Mouse (Mus musculus): ENCODE measurements around the gene Aox2.

Gene Aox2

DNA sequence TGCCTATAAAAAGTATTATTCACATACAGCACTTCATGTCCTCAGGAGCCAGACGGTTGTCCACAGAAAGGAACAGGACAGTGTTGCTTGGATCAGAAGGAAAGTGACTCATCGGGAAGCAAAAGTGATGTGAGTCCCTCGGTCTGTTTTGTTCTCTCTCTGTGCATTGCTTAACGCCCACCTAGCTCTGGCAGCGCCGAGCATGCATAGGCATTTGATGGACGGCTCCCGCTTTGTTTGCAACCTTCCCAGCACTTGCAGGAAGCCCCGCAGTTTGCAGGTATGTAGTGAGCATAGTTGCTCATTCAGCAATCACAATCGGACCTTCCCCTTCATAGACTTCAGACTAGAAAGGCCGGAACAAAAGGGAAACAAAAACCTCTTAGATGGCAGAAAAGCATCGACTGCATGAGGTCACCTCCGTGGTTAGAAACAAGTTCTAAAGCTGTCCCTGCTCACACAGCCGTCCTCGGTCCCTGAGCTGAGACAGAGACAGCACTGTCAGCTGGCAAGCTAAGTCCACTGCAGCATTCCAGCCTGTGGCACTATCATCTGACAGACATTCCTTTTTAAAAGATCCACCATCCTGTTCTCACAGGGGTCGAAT lies 11.8 kb downstream of the Aox2 start:
- DNase-seq (ENCODE audit: low spot score) = no peak

GRCm38 (mm10) chr1:58291394-58292300 lies 13.5 kb downstream of the Aox2 start:
- no peak for DNase-seq (ENCODE audit: low spot score)

GRCm38 (mm10) chr1:58294730-58295129 lies 16.6 kb downstream of the Aox2 start:
- DNase-seq (ENCODE audit: low spot score) = no peak

DNA sequence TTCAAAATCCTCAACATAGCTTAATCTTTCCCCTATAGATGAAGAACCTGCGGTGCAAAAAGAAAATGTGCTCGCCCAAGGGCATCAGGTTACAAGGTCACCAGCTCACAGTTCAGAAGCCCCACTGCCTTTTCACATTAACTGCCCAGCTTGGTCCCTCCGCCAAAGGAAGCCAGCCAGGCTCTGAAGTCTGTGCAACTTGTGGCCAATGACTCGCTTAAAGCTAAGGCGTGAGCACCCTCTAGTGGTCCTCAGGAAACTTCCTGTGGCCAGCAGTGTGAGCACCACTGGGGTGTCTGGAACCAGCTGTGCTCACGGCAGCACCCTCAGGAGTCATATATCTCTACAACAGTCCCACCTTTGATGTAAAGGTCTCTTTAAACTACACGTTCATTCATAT lies 18.2 kb downstream of the Aox2 start:
- peak; percentile 86 for DNase-seq (ENCODE audit: low spot score)

GRCm38 (mm10) chr1:58296821-58297220 lies 18.7 kb downstream of the Aox2 start:
- DNase-seq (ENCODE audit: low spot score) = no peak

- peak; percentile 84 for DNase-seq (ENCODE audit: low spot score)
These were observed 20.2 kb downstream of the Aox2 start for GRCm38 (mm10) chr1:58298347-58298746.

DNA sequence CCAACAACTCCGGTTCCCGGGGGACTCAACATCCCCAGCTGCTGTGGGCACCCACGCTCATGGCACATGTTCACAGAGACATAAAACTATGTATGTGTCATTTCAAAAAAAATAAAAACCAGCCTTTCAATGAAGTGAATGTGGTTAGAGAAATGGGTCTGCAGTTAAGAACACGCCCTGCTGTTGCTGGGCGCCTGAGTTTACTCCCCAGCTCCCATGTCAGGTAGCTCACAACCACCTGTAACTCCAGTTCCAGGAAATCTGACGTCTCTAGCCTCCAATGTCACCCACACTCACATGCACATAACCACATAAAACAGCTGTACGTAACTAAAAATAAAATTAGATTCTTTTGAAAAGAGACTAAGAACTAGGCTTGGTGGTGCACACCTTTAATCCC lies 22.9 kb downstream of the Aox2 start:
- DNase-seq (ENCODE audit: low spot score) = no peak

DNA sequence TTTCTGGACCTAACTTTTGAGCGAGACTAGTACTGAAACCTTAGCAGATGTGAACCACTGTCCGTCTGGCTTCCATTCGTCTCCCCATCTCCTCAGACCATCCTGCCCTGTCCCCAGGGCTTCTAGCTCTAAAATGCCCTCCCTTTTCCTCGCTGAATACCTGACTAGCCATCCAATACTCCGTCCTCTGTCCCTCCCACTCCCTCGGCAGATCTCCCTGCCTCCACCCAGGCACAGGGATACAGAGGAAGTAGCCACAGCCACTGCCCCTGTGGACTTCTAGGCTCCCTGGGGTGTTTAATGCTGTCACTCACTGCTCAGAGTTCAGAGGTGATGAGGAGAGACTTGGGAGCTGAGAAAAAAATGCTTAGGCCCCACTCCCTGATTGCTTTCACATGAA lies 23.9 kb downstream of the Aox2 start:
- no peak for DNase-seq (ENCODE audit: low spot score)

- no peak for DNase-seq (ENCODE audit: low spot score)
These were observed 24.9 kb downstream of the Aox2 start for GRCm38 (mm10) chr1:58303009-58303408.

- peak; percentile 76 for DNase-seq (ENCODE audit: low spot score)
These were observed 25.6 kb downstream of the Aox2 start for GRCm38 (mm10) chr1:58303726-58304125.

- peak; percentile 68 for DNase-seq (ENCODE audit: low spot score)
These were observed 26.2 kb downstream of the Aox2 start for GRCm38 (mm10) chr1:58304296-58304695.

- DNase-seq (ENCODE audit: low spot score) = no peak
These were observed 29.1 kb downstream of the Aox2 start for GRCm38 (mm10) chr1:58307181-58307580.

GRCm38 (mm10) chr1:58308594-58308993 lies 30.5 kb downstream of the Aox2 start:
- DNase-seq (ENCODE audit: low spot score) = no peak

GRCm38 (mm10) chr1:58309853-58310252 lies 31.7 kb downstream of the Aox2 start:
- no peak for DNase-seq (ENCODE audit: low spot score)

DNA sequence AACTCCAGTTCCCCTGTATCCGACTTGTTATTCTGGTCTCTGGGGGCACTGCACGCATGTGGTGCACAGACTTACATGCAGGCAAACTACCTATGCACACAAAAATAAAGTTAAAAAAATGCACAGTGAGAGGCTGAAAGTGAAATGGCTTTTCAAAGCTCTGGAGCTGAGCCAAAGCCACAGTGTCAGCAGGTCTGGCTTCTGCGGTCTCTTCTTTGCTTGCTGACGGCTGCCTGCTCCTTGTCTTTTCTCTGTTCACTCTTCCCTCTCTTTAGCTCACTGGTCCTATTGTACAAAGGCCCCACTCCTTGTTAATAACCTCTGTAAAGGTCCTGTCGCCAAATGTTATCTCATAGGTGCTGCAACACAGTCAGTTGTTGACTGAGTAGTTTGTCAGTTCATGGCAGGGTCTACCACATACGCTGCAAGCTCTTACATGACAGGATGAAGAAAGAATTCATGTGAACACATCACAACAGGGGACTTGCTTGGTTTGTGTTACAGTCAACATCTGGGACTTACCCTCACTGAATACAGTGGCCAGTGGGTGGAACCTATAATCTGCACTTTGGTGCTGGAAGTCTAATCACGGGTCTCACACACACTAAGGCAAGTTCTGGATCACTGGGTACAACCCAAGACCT lies 33.2 kb downstream of the Aox2 start:
- no peak for DNase-seq (ENCODE audit: low spot score)

- no peak for DNase-seq (ENCODE audit: low spot score)
These were observed 35.0 kb downstream of the Aox2 start for GRCm38 (mm10) chr1:58313173-58313572.

- no peak for DNase-seq (ENCODE audit: low spot score)
These were observed 37.4 kb downstream of the Aox2 start for GRCm38 (mm10) chr1:58315532-58315931.

- no peak for DNase-seq (ENCODE audit: low spot score)
These were observed 55.1 kb downstream of the Aox2 start for GRCm38 (mm10) chr1:58333222-58333621.

DNA sequence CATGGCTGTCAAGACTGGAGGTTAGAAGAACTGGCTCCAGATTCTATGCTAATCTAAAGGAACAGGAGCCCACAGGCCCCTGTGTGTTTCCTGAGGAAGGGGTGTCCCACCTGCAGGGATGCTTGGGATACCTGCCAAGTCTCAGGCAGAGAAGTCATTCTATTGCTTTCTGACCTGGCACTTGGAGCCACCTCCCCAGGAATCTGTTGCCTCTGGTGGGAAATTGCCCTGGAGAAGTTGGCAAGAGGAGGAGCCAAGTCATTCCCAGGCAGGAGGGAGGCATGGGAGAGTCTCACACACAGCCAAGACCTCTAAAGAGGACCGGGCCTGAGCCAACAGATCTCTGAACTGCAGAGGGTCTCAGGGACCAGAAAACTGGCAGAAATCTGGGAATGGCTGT lies 61.8 kb downstream of the Aox2 start:
- DNase-seq (ENCODE audit: low spot score) = peak; percentile 44

GRCm38 (mm10) chr1:58341576-58341975 lies 63.5 kb downstream of the Aox2 start:
- peak; percentile 74 for DNase-seq (ENCODE audit: low spot score)

DNA sequence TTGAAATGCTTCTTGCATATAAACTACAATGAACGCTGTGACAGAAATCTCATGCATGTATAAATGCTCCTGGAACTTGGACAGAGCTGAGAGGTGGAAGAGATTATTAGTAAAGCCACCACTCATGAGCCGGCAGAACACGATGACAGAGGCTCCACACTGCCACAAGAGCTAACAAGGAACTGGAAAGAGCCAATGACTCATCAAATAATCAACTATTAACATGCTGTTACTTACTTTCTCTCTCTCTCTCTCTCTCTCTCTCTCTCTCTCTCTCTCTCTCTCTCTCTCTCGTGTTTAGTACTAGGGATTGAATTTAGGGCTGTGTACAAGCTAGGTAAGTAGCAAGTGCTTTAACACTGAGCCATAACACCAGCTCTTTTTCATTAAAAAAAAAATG lies 65.7 kb downstream of the Aox2 start:
- no peak for DNase-seq (ENCODE audit: low spot score)

DNA sequence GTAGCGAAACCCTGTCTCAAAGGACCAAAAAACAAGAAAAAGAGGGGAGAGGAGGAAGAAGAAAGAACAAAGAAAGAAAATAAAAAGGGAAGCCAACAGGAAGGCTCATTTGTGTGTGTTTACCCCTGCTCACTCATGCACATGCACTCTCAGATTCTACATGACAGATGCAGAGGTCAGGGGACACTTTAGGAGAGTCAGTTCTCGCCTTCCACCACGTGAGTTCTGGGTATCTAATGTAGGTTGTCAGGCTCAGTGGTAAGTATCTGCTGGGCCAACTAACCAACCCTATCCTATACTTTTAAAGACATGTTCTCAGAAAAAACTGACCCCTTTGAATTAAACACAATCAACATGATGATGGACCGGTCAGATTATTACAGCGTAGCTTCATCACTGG lies 66.4 kb downstream of the Aox2 start:
- DNase-seq (ENCODE audit: low spot score) = no peak

GRCm38 (mm10) chr1:58346159-58346558 lies 68.0 kb downstream of the Aox2 start:
- no peak for DNase-seq (ENCODE audit: low spot score)
